Mouse (Mus musculus): ENCODE results near the gene Rgs14. TPM values are rescaled to one million over a fixed set of nuclear protein-coding genes. Genes with fewer than 3 reads are reported as not detected.

Gene Rgs14
- polyA plus RNA-seq, 1 experiment from 2014 or later: 1.4 TPM

- H3K4me1 ChIP-seq: peaks cover 1% of the 10 kb centered on the region; the same call in 1 of the 2 replicates
- peaks cover 12% of the 10 kb centered on the region for H3K27me3 ChIP-seq
- no peak within 1 kb of the TSS for H3K4me2 ChIP-seq
- no peak within 1 kb of the TSS for H3K9ac ChIP-seq
- no peak within 1 kb of the TSS for H3K27ac ChIP-seq
- no peak within 1 kb of the TSS for H3K4me3 ChIP-seq
- no peak for ATAC-seq (ENCODE audit: insufficient number of reproducible peaks, insufficient read depth, low FRiP score, low TSS enrichment, low read depth)
- 87% methylated on average over 10 of the region's 10 CpGs for WGBS
- no peaks in the 10 kb centered on the region for H3K9me3 ChIP-seq
- H3K36me3 ChIP-seq: no peaks in the 10 kb centered on the region
These were observed 57.1 kb downstream of the Rgs14 start, which contains the start of gene F12 for GRCm38 (mm10) chr13:55426613-55427012. Gene F12, minus strand, starts transcription at chr13:55426793.

GRCm38 (mm10) chr13:55429226-55429888 is 59.8 kb downstream of the Rgs14 start:
- Histone ChIP-seq H3K27ac (no peak overlapping the region), H3K4me2 (no peak overlapping the region), H3K27me3 (no peaks in the 10 kb centered on the region), H3K4me1 (no peaks in the 10 kb centered on the region), H3K4me3 (no peak overlapping the region), H3K9me3 (peaks cover 5% of the 10 kb centered on the region; the same call in 1 of the 2 replicates), H3K36me3 (no peaks in the 10 kb centered on the region), H3K9ac (no peak overlapping the region)
- 60% methylated on average over 12 of the region's 12 CpGs for WGBS
- ATAC-seq (ENCODE audit: insufficient number of reproducible peaks, insufficient read depth, low FRiP score, low TSS enrichment, low read depth): no peak

GRCm38 (mm10) chr13:55430566-55430965 is 61.0 kb downstream of the Rgs14 start:
- no peaks in the 10 kb centered on the region for H3K4me1 ChIP-seq

GRCm38 (mm10) chr13:55431889-55432685 is 62.6 kb downstream of the Rgs14 start:
- Histone ChIP-seq H3K27ac (no peak overlapping the region), H3K4me1 (no peaks in the 10 kb centered on the region), H3K27me3 (no peaks in the 10 kb centered on the region), H3K4me3 (no peak overlapping the region), H3K4me2 (no peak overlapping the region), H3K9me3 (peaks cover 5% of the 10 kb centered on the region; the same call in 1 of the 2 replicates), H3K9ac (no peak overlapping the region), H3K36me3 (no peaks in the 10 kb centered on the region)
- ATAC-seq (ENCODE audit: insufficient number of reproducible peaks, insufficient read depth, low FRiP score, low TSS enrichment, low read depth): no peak
- 74% methylated on average over 10 of the region's 10 CpGs for WGBS

More at GRCm38 (mm10) chr13:55430566-55430965, 61.0 kb downstream of the Rgs14 start:
- no peak overlapping the region for H3K9ac ChIP-seq
- ATAC-seq (ENCODE audit: insufficient number of reproducible peaks, insufficient read depth, low FRiP score, low TSS enrichment, low read depth): no peak
- H3K4me3 ChIP-seq: no peak overlapping the region
- H3K9me3 ChIP-seq: peaks cover 5% of the 10 kb centered on the region; the same call in 1 of the 2 replicates
- H3K4me2 ChIP-seq: no peak overlapping the region
- WGBS: 83% methylated on average over 2 of the region's 2 CpGs
- no peaks in the 10 kb centered on the region for H3K27me3 ChIP-seq
- no peaks in the 10 kb centered on the region for H3K36me3 ChIP-seq
- H3K27ac ChIP-seq: no peak overlapping the region

Other genes with a start within 250 kb of the Rgs14 start
- not detected in 2 replicates for gene Gm17617, start 236.2 kb upstream of the Rgs14 start, polyA plus RNA-seq (2015; fragmentation: Nextera tagmentation; extraction: Ambion mirVana)
- 3.7 and 4.3 TPM in 2 replicates for gene Fgfr4, start 217.1 kb upstream of the Rgs14 start, polyA plus RNA-seq (2015; fragmentation: Nextera tagmentation; extraction: Ambion mirVana)
- 77.2 and 83.0 TPM in 2 replicates for gene Nsd1, start 159.9 kb upstream of the Rgs14 start, polyA plus RNA-seq (2015; fragmentation: Nextera tagmentation; extraction: Ambion mirVana)
- gene Prelid1, start 49.2 kb upstream of the Rgs14 start, polyA plus RNA-seq (2015; fragmentation: Nextera tagmentation; extraction: Ambion mirVana): 369 and 402 TPM in 2 replicates
- 104 and 112 TPM in 2 replicates for gene Rab24, start 47.8 kb upstream of the Rgs14 start, polyA plus RNA-seq (2015; fragmentation: Nextera tagmentation; extraction: Ambion mirVana)
- 41.4 and 51.0 TPM in 2 replicates for gene Mxd3, start 39.9 kb upstream of the Rgs14 start, polyA plus RNA-seq (2015; fragmentation: Nextera tagmentation; extraction: Ambion mirVana)
- gene Lman2, start 6.9 kb upstream of the Rgs14 start, polyA plus RNA-seq (2015; fragmentation: Nextera tagmentation; extraction: Ambion mirVana): 89.3 and 93.1 TPM in 2 replicates
- not detected in 2 replicates for gene Slc34a1, start 28.5 kb downstream of the Rgs14 start, polyA plus RNA-seq (2015; fragmentation: Nextera tagmentation; extraction: Ambion mirVana)
- not detected in 2 replicates for gene Pfn3, start 45.5 kb downstream of the Rgs14 start, polyA plus RNA-seq (2015; fragmentation: Nextera tagmentation; extraction: Ambion mirVana)
- 0.24 and 1.6 TPM in 2 replicates for gene F12, start 57.1 kb downstream of the Rgs14 start, polyA plus RNA-seq (2015; fragmentation: Nextera tagmentation; extraction: Ambion mirVana)
- 36.4 and 45.3 TPM in 2 replicates for gene Grk6, start 75.3 kb downstream of the Rgs14 start, polyA plus RNA-seq (2015; fragmentation: Nextera tagmentation; extraction: Ambion mirVana)
- 0.96 and 1.2 TPM in 2 replicates for gene Prr7, start 94.5 kb downstream of the Rgs14 start, polyA plus RNA-seq (2015; fragmentation: Nextera tagmentation; extraction: Ambion mirVana)
- gene Dbn1, start 118.4 kb downstream of the Rgs14 start, polyA plus RNA-seq (2015; fragmentation: Nextera tagmentation; extraction: Ambion mirVana): 275 and 276 TPM in 2 replicates
- 105 and 119 TPM in 2 replicates for gene Pdlim7, start 143.9 kb downstream of the Rgs14 start, polyA plus RNA-seq (2015; fragmentation: Nextera tagmentation; extraction: Ambion mirVana)
- gene Dok3, start 159.6 kb downstream of the Rgs14 start, polyA plus RNA-seq (2015; fragmentation: Nextera tagmentation; extraction: Ambion mirVana): 2.3 and 2.8 TPM in 2 replicates
- gene Ddx41, start 166.9 kb downstream of the Rgs14 start, polyA plus RNA-seq (2015; fragmentation: Nextera tagmentation; extraction: Ambion mirVana): 73.0 and 80.0 TPM in 2 replicates
- 47.4 and 49.9 TPM in 2 replicates for gene Fam193b, start 201.4 kb downstream of the Rgs14 start, polyA plus RNA-seq (2015; fragmentation: Nextera tagmentation; extraction: Ambion mirVana)
- gene Tmed9, start 204.0 kb downstream of the Rgs14 start, polyA plus RNA-seq (2015; fragmentation: Nextera tagmentation; extraction: Ambion mirVana): 158 and 177 TPM in 2 replicates
- gene B4galt7, start 230.2 kb downstream of the Rgs14 start, polyA plus RNA-seq (2015; fragmentation: Nextera tagmentation; extraction: Ambion mirVana): 34.3 and 35.1 TPM in 2 replicates

Measured in embryonic facial prominence, embryonic 13.5 days (tissue).